Mouse (Mus musculus): ENCODE results near the gene Tecpr2. TPM values are rescaled to one million over a fixed set of nuclear protein-coding genes. Genes with fewer than 3 reads are reported as not detected.

Tecpr2 gene
- total RNA-seq, 2 experiments from 2014 or later, result 29.8 to 30.7 TPM

- intact Hi-C loops (cut with DNase I), result no loop called here
- DNase-seq, result no peak
These were observed 86.9 kb downstream of the Tecpr2 start for GRCm38 (mm10) chr12:110975838-110976468.

GRCm38 (mm10) chr12:110976589-110977344 lies 87.7 kb downstream of the Tecpr2 start:
- DNase-seq, result no peak

DNA sequence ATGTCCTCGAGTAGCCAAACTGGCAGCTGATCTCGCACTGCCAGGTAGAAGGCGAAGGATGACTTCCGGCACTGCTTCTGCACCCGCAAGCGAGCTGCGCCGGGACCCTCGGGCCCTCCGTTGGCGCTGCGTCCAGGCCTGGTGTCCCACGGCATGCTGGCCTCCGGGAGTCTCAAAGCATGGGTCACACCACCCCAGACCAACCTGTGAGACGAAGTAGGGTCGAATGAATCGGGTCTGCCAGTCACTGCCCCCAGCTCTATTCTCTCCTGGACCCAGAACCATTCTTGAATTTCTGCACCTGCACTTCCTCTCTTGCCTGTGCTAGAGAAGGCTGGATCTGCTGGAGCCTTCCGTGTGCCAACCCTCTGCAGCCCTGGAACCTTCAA lies 88.3 kb downstream of the Tecpr2 start:
- intact Hi-C loops (cut with DNase I), result no loop called here
- no peak for DNase-seq

More at GRCm38 (mm10) chr12:110976589-110977344, 87.7 kb downstream of the Tecpr2 start:
- intact Hi-C loops (cut with DNase I), result no loop called here

- intact Hi-C loops (cut with DNase I), result no loop called here
- no peak for DNase-seq
These were observed 89.0 kb downstream of the Tecpr2 start for GRCm38 (mm10) chr12:110977896-110978606.

DNA sequence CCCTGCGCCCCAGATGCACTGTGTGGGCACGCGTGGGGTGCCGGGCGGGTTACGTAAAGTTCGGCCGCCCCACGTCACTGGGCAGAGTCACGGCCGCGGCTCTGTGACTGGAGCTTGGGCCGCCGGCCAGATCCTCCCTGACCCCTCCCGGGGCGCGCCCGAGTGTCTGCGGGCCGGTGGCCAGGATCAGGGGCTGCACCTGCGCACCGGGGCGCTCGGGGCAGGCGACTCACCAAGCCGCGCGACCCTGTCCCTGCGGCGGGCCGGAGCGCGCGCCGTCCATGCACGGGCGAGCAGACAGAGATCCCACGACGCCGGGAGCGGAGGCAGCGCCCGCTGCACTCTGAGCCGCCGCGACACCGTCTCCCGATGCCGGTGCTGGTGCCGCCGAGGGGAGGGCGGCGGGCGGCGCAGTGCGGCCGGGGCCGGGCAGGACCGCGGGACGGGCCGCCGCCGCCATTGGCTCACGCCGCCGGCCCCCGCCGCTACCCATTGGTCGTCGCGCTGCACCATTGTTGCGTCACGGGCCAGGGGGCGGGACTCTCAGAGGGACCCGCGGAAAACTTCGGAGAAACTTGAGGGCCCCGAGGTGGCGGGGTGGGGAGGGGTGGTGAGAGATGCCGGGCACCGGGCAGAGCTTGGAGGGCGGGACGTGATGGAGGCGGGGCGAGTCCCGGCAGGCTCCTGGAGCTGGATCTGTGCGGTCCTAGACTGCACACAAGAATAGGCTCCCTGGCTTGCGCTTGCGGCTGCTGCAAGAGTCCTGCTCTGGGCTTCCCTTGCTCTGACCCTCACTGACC lies 89.7 kb downstream of the Tecpr2 start, which contains the start of gene Ankrd9:
Gene Ankrd9, minus strand, starts transcription at position 434 of the 800 bp plus-strand sequence.
- peak; percentile 95 for DNase-seq
- intact Hi-C loops (cut with DNase I), result no loop called here

DNA sequence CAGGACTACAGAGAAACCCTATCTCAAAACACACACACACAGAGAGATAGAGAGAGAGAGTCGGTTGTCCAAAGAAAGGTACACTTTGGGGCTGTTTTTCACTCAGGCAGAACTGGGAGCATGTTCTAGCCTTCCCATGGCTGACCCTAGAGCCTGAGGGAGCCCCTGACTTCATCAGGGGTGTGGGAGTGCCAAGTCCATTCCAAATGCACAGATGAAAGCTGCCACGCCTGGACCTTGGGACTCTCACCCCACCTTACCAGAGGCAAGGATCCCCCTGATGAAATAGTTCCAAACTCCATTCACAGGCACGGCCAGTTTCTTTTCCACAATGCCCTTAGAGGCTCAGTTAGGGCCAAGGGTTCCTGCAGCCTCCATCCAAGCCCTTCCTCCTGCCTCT lies 90.7 kb downstream of the Tecpr2 start:
- intact Hi-C loops (cut with DNase I), result no loop called here
- DNase-seq, result no peak

- DNase-seq, result no peak
- intact Hi-C loops (cut with DNase I), result no loop called here
These were observed 92.7 kb downstream of the Tecpr2 start for GRCm38 (mm10) chr12:110981736-110982135.

- no peak for DNase-seq
- intact Hi-C loops (cut with DNase I), result no loop called here
These were observed 94.0 kb downstream of the Tecpr2 start for GRCm38 (mm10) chr12:110983083-110983482.

DNA sequence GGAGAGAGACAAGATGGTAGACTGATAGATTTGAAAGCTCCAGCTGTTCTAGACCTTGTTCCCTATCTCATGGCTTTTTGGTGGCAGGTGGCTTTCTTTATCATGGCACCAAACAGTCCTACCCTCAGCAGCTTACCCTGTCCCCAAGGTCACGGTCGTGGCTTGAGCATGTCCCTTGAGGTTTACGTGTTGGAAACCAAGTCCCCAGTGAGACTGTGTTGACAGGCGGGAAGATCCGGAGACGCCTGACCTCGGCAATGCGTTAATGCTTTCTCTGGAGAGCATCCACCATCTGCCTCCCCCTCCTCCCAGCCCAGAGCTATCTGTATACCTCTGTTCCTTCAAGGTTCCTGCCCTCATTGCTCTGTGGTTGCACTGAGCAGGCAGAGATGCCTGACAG lies 94.7 kb downstream of the Tecpr2 start:
- intact Hi-C loops (cut with DNase I), result no loop called here
- DNase-seq, result no peak

- DNase-seq, result no peak
These were observed 95.5 kb downstream of the Tecpr2 start for GRCm38 (mm10) chr12:110984598-110984997.

DNA sequence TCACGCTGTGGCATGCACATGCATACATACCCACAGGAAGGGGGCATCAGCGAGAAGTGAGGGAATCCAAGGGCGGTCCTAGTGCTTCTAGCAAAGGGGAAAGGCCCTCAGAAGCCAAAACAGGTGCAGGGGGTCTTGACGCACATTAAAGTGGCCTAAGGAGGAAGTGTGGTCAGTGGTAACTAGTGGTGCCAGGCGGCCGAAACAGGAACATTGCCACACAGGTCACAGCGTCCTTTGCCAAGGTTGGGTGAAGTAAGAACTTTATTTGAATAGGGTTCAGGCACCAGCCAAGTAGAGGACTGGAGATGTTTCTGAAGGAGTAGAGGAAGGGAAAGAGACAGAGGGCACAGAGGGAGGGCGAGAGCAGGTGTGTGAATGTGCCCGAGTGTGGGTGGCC lies 96.1 kb downstream of the Tecpr2 start:
- intact Hi-C loops (cut with DNase I), result no loop called here
- DNase-seq, result no peak

More at GRCm38 (mm10) chr12:110984598-110984997, 95.5 kb downstream of the Tecpr2 start:
- intact Hi-C loops (cut with DNase I), result no loop called here

- no peak for DNase-seq
- intact Hi-C loops (cut with DNase I), result no loop called here
These were observed 97.7 kb downstream of the Tecpr2 start for GRCm38 (mm10) chr12:110986536-110987425.

- intact Hi-C loops (cut with DNase I), result no loop called here
- no peak for DNase-seq
These were observed 100.3 kb downstream of the Tecpr2 start for GRCm38 (mm10) chr12:110989409-110989808.

GRCm38 (mm10) chr12:110990500-110990899 lies 101.4 kb downstream of the Tecpr2 start:
- no peak for DNase-seq
- intact Hi-C loops (cut with DNase I), result no loop called here

- peak; percentile 78 for DNase-seq
- intact Hi-C loops (cut with DNase I), result loop anchor here (2.0 kb wide), 1 partner anchor 55 kb away; no protein-coding TSS in a partner anchor
These were observed 102.5 kb downstream of the Tecpr2 start for GRCm38 (mm10) chr12:110991361-110992127.

GRCm38 (mm10) chr12:110992128-110992553 lies 103.1 kb downstream of the Tecpr2 start:
- intact Hi-C loops (cut with DNase I), result loop anchor here (2.0 kb wide), 1 partner anchor 55 kb away; no protein-coding TSS in a partner anchor
- DNase-seq, result peak; percentile 92

- peak; percentile 38 for DNase-seq
- intact Hi-C loops (cut with DNase I), result loop anchor here (2.0 kb wide), 1 partner anchor 56 kb away; no protein-coding TSS in a partner anchor
These were observed 103.7 kb downstream of the Tecpr2 start for GRCm38 (mm10) chr12:110992771-110993170.

GRCm38 (mm10) chr12:110993226-110993625 lies 104.2 kb downstream of the Tecpr2 start:
- DNase-seq, result no peak
- intact Hi-C loops (cut with DNase I), result loop anchor here (2.0 kb wide), 1 partner anchor 56 kb away; no protein-coding TSS in a partner anchor

GRCm38 (mm10) chr12:110994666-110995065 lies 105.6 kb downstream of the Tecpr2 start:
- no peak for DNase-seq
- intact Hi-C loops (cut with DNase I), result no loop called here
